Mouse (Mus musculus): ENCODE data around the gene Bclaf1. TPM values are rescaled to one million over a fixed set of nuclear protein-coding genes. Genes with fewer than 3 reads are reported as not detected.
A peak's percentile ranks its signal among the peaks of the same experiment; 100 is the strongest.

Gene Bclaf1
- polyA plus RNA-seq, 1 experiment from 2014 or later, result 103 TPM

DNA sequence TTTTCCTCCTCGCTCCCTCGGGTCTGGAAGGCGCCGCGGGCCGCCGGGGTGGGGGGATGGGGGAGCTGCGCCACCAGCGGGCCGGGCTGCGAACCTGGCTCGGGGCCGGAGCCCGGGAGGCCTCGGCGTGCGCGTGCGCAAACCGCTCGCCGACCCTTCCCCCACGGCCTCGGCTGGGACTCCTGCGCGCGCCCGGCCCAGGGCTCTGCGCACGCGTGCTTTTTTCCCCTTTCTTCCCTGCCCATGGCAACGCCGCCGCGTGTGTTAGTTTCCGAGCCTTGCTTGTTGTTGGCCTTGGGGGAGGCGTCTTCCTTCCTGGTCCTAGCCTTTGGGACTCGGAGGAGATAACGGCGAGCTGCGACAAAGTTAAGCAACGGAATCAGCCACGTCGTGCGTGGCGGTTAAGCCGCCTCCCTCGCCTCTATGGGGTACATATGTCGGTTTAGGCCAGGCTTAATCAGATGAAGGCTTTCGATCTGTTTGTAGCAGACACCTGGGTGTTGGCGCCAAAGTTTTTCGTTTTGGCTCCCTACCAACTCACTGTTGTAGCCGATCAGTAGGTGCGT, 550 bp downstream of the Bclaf1 start:
- peak; percentile 73 for ATAC-seq (ENCODE audit: insufficient read depth, low FRiP score)
- Histone ChIP-seq H3K27me3 (ENCODE audit: control insufficient read depth, insufficient read depth, low read length) (no peaks in the 10 kb centered on the region), H3K27ac (ENCODE audit: low read length) (peak overlapping the region; percentile 99), H3K4me1 (ENCODE audit: control insufficient read depth, insufficient read depth, low read length) (peaks cover 12% of the 10 kb centered on the region; the same call in 1 of the 2 replicates), H3K9me3 (replicated peaks; ENCODE audit: control insufficient read depth, low read length) (no peaks in the 10 kb centered on the region), H3K9ac (ENCODE audit: low read length) (peak overlapping the region; percentile 91), H3K4me3 (replicated peaks; ENCODE audit: low read length) (peak overlapping the region; percentile 87), H3K4me2 (ENCODE audit: low read depth, low read length) (peak overlapping the region; percentile 66), H3K36me3 (ENCODE audit: control insufficient read depth, insufficient read depth, low read length) (no peaks in the 10 kb centered on the region)
- under 1% methylated on average over 48 of the region's 54 CpGs for WGBS

GRCm38 (mm10) chr10:20313447-20313846, 1.2 kb downstream of the Bclaf1 start:
- no peak for ATAC-seq (ENCODE audit: insufficient read depth, low FRiP score)
- Histone ChIP-seq H3K27me3 (ENCODE audit: control insufficient read depth, insufficient read depth, low read length) (no peaks in the 10 kb centered on the region), H3K36me3 (ENCODE audit: control insufficient read depth, insufficient read depth, low read length) (no peaks in the 10 kb centered on the region), H3K4me1 (ENCODE audit: control insufficient read depth, insufficient read depth, low read length) (peaks cover 12% of the 10 kb centered on the region; the same call in 1 of the 2 replicates), H3K9me3 (replicated peaks; ENCODE audit: control insufficient read depth, low read length) (no peaks in the 10 kb centered on the region), H3K27ac (ENCODE audit: low read length) (no peak overlapping the region), H3K9ac (ENCODE audit: low read length) (peak overlapping the region; percentile 91), H3K4me3 (replicated peaks; ENCODE audit: low read length) (peak overlapping the region; percentile 87), H3K4me2 (ENCODE audit: low read depth, low read length) (peak overlapping the region; percentile 66)
- WGBS, result 40% methylated on average over 13 of the region's 13 CpGs

DNA sequence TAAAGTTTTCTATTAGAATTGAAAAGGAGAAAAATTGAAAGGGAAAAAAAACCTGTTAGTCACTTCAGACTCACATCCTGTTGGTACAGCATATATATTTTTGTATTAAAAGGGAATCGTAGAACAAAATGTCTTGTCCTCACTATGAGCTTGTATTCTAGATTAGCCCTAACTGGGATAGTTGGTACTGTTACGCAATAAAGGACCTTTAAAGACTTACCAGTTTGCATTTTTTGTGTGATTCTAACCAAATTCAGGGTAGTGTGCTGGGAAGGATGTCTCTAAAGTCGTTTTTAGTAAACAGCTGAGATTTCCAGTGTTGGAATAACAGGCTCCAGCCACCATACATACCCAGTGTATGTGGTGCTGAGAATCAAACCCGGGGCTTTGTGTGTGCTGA, 1.7 kb downstream of the Bclaf1 start:
- no peak overlapping the region for H3K27ac ChIP-seq (ENCODE audit: low read length)
- H3K4me2 ChIP-seq (ENCODE audit: low read depth, low read length), result peak overlapping the region; percentile 66
- H3K27me3 ChIP-seq (ENCODE audit: control insufficient read depth, insufficient read depth, low read length), result no peaks in the 10 kb centered on the region
- no peak for ATAC-seq (ENCODE audit: insufficient read depth, low FRiP score)
- H3K4me1 ChIP-seq (ENCODE audit: control insufficient read depth, insufficient read depth, low read length), result peaks cover 12% of the 10 kb centered on the region; the same call in 1 of the 2 replicates
- H3K36me3 ChIP-seq (ENCODE audit: control insufficient read depth, insufficient read depth, low read length), result peaks cover under 1% of the 10 kb centered on the region; the same call in 1 of the 2 replicates
- no peak overlapping the region for H3K4me3 ChIP-seq (replicated peaks; ENCODE audit: low read length)
- H3K9me3 ChIP-seq (replicated peaks; ENCODE audit: control insufficient read depth, low read length), result no peaks in the 10 kb centered on the region
- no peak overlapping the region for H3K9ac ChIP-seq (ENCODE audit: low read length)
- WGBS, result 76% methylated on average over 4 of the region's 4 CpGs

GRCm38 (mm10) chr10:20314797-20315196, 2.5 kb downstream of the Bclaf1 start:
- Histone ChIP-seq H3K4me2 (ENCODE audit: low read depth, low read length) (no peak overlapping the region), H3K4me3 (replicated peaks; ENCODE audit: low read length) (no peak overlapping the region), H3K27me3 (ENCODE audit: control insufficient read depth, insufficient read depth, low read length) (no peaks in the 10 kb centered on the region), H3K36me3 (ENCODE audit: control insufficient read depth, insufficient read depth, low read length) (peaks cover 4% of the 10 kb centered on the region; the same call in 1 of the 2 replicates), H3K9ac (ENCODE audit: low read length) (no peak overlapping the region), H3K9me3 (replicated peaks; ENCODE audit: control insufficient read depth, low read length) (no peaks in the 10 kb centered on the region), H3K27ac (ENCODE audit: low read length) (no peak overlapping the region), H3K4me1 (ENCODE audit: control insufficient read depth, insufficient read depth, low read length) (peaks cover 12% of the 10 kb centered on the region; the same call in 1 of the 2 replicates)
- ATAC-seq (ENCODE audit: insufficient read depth, low FRiP score), result no peak
- WGBS, result 57% methylated on average over 2 of the region's 2 CpGs

DNA sequence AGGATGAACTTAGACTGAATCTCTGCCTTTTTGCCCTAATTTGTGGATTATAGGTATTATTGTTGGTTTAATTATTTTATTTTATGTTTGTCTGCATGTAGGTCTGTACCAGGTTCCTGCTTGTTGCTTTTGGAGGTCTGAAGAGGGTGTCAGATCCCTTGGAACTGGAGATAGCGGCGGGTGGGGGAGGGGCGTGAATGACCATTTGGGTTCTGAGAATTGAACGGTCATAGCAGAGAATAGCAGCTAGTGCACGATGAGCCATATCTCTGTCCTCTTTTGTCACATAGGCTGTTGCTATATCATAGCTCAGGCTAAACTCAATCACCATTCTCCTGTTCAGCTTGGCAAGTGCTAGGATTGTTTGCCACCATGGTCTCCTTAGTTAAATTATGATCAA, 5.2 kb downstream of the Bclaf1 start:
- Histone ChIP-seq H3K4me1 (ENCODE audit: control insufficient read depth, insufficient read depth, low read length) (peaks cover 6% of the 10 kb centered on the region; the same call in 1 of the 2 replicates), H3K9me3 (replicated peaks; ENCODE audit: control insufficient read depth, low read length) (no peaks in the 10 kb centered on the region), H3K9ac (ENCODE audit: low read length) (no peak overlapping the region), H3K27me3 (ENCODE audit: control insufficient read depth, insufficient read depth, low read length) (no peaks in the 10 kb centered on the region), H3K36me3 (ENCODE audit: control insufficient read depth, insufficient read depth, low read length) (peaks cover 4% of the 10 kb centered on the region; the same call in 1 of the 2 replicates), H3K4me3 (replicated peaks; ENCODE audit: low read length) (no peak overlapping the region), H3K27ac (ENCODE audit: low read length) (no peak overlapping the region), H3K4me2 (ENCODE audit: low read depth, low read length) (no peak overlapping the region)
- WGBS, result 74% methylated on average over 5 of the region's 5 CpGs
- ATAC-seq (ENCODE audit: insufficient read depth, low FRiP score), result no peak

DNA sequence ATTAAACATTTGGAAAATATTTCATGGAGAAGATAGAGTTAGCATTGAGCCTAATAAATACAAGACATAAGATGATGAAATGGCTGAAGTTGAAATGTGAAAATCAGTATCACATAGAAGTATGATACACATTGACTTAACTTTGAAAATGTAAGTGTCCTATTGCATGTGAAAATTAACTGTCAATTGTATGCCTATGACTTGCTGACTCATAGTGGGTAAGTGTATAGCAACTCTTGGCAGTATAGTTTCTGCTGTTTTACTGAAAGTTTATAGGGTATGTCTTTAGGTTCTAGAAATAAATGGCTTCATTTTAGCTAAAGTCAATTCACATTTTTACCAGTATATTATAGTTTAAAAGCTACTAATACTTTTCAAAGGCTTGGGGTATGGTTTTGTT, 14.0 kb downstream of the Bclaf1 start:
- Histone ChIP-seq H3K27ac (ENCODE audit: low read length) (no peak overlapping the region), H3K27me3 (ENCODE audit: control insufficient read depth, insufficient read depth, low read length) (no peaks in the 10 kb centered on the region), H3K9me3 (replicated peaks; ENCODE audit: control insufficient read depth, low read length) (no peaks in the 10 kb centered on the region), H3K4me3 (replicated peaks; ENCODE audit: low read length) (no peak overlapping the region), H3K36me3 (ENCODE audit: control insufficient read depth, insufficient read depth, low read length) (peaks cover 16% of the 10 kb centered on the region), H3K4me2 (ENCODE audit: low read depth, low read length) (no peak overlapping the region), H3K4me1 (ENCODE audit: control insufficient read depth, insufficient read depth, low read length) (no peaks in the 10 kb centered on the region), H3K9ac (ENCODE audit: low read length) (no peak overlapping the region)
- ATAC-seq (ENCODE audit: insufficient read depth, low FRiP score), result no peak

GRCm38 (mm10) chr10:20331262-20331661, 19.0 kb downstream of the Bclaf1 start:
- Histone ChIP-seq H3K36me3 (ENCODE audit: control insufficient read depth, insufficient read depth, low read length) (peaks cover 16% of the 10 kb centered on the region; the same call in 1 of the 2 replicates), H3K4me2 (ENCODE audit: low read depth, low read length) (no peak overlapping the region), H3K27ac (ENCODE audit: low read length) (no peak overlapping the region), H3K4me3 (replicated peaks; ENCODE audit: low read length) (no peak overlapping the region), H3K27me3 (ENCODE audit: control insufficient read depth, insufficient read depth, low read length) (no peaks in the 10 kb centered on the region), H3K4me1 (ENCODE audit: control insufficient read depth, insufficient read depth, low read length) (no peaks in the 10 kb centered on the region), H3K9me3 (replicated peaks; ENCODE audit: control insufficient read depth, low read length) (no peaks in the 10 kb centered on the region), H3K9ac (ENCODE audit: low read length) (no peak overlapping the region)
- 78% methylated on average over 2 of the region's 2 CpGs for WGBS
- ATAC-seq (ENCODE audit: insufficient read depth, low FRiP score), result no peak

DNA sequence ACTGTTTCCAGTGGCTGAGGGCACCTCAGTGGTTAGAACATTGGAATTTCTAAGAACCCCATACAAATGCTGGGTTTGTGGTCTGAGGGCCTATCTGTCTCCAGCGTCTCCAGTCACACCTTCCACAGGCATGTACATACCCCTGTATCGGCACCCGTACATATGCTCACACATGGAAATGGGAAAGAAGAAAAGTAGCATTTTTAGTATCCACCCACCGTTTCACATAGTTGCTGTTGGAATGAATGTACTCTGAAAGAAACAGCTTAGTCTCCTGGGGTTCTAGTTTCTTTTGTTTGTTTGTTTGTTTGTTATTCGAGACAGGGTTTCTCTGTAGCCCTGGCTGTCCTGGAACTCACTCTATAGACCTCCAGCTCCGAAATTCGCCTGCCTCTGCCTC, 25.6 kb downstream of the Bclaf1 start:
- ATAC-seq (ENCODE audit: insufficient read depth, low FRiP score), result no peak

GRCm38 (mm10) chr10:20345736-20346135, 33.5 kb downstream of the Bclaf1 start:
- no peaks in the 10 kb centered on the region for H3K9me3 ChIP-seq (replicated peaks; ENCODE audit: control insufficient read depth, low read length)
- WGBS, result 59% methylated on average over 1 of the region's 1 CpGs
- H3K27ac ChIP-seq (ENCODE audit: low read length), result no peak overlapping the region
- ATAC-seq (ENCODE audit: insufficient read depth, low FRiP score), result no peak
- H3K4me1 ChIP-seq (ENCODE audit: control insufficient read depth, insufficient read depth, low read length), result peaks cover 9% of the 10 kb centered on the region; the same call in 1 of the 2 replicates
- H3K36me3 ChIP-seq (ENCODE audit: control insufficient read depth, insufficient read depth, low read length), result peaks cover 16% of the 10 kb centered on the region
- H3K4me3 ChIP-seq (replicated peaks; ENCODE audit: low read length), result no peak overlapping the region
- no peak overlapping the region for H3K9ac ChIP-seq (ENCODE audit: low read length)
- H3K27me3 ChIP-seq (ENCODE audit: control insufficient read depth, insufficient read depth, low read length), result no peaks in the 10 kb centered on the region
- no peak overlapping the region for H3K4me2 ChIP-seq (ENCODE audit: low read depth, low read length)

More for the DNA sequence above, 25.6 kb downstream of the Bclaf1 start:
- H3K36me3 ChIP-seq (ENCODE audit: control insufficient read depth, insufficient read depth, low read length), result peaks cover 22% of the 10 kb centered on the region
- H3K4me3 ChIP-seq (replicated peaks; ENCODE audit: low read length), result no peak overlapping the region
- no peak overlapping the region for H3K27ac ChIP-seq (ENCODE audit: low read length)
- H3K27me3 ChIP-seq (ENCODE audit: control insufficient read depth, insufficient read depth, low read length), result no peaks in the 10 kb centered on the region
- H3K4me1 ChIP-seq (ENCODE audit: control insufficient read depth, insufficient read depth, low read length), result no peaks in the 10 kb centered on the region
- H3K9me3 ChIP-seq (replicated peaks; ENCODE audit: control insufficient read depth, low read length), result no peaks in the 10 kb centered on the region
- no peak overlapping the region for H3K9ac ChIP-seq (ENCODE audit: low read length)
- 88% methylated on average over 7 of the region's 7 CpGs for WGBS
- H3K4me2 ChIP-seq (ENCODE audit: low read depth, low read length), result no peak overlapping the region

All from stomach, embryonic 16.5 days (tissue).